Mouse (Mus musculus): ENCODE measurements around the gene Olfr460.
A peak's percentile ranks its signal among the peaks of the same experiment; 100 is the strongest.
"Not testable (repeated sequence)": the region's sequence is repeated elsewhere in the genome, so short reads cannot be mapped to it uniquely, and the experiment has no call there.

Olfr460 gene

GRCm38 (mm10) chr6:40569187-40569586, at the start of gene Olfr460:
TSS of gene Olfr460 (plus strand) at chr6:40569487.
- DNase-seq (ENCODE audit: low spot score in 2 of 2): no peak

GRCm38 (mm10) chr6:40544690-40545089, 24.6 kb upstream of the Olfr460 start:
- no peak for DNase-seq (ENCODE audit: low spot score in 2 of 2)

GRCm38 (mm10) chr6:40554950-40555349, 14.3 kb upstream of the Olfr460 start, which contains the start of gene Olfr461:
TSS of gene Olfr461 (minus strand) at chr6:40555050.
- no peak for DNase-seq (ENCODE audit: low spot score in 2 of 2)

- no peak for DNase-seq (ENCODE audit: low spot score in 2 of 2)
Observed at GRCm38 (mm10) chr6:40573618-40574017, 4.3 kb downstream of the Olfr460 start.

- no peak for DNase-seq (ENCODE audit: low spot score in 2 of 2)
Observed at GRCm38 (mm10) chr6:40576305-40576704, 7.0 kb downstream of the Olfr460 start.

GRCm38 (mm10) chr6:40584336-40584735, 15.0 kb downstream of the Olfr460 start:
- no peak for DNase-seq (ENCODE audit: low spot score in 2 of 2)

- no peak for DNase-seq (ENCODE audit: low spot score in 2 of 2)
Observed at GRCm38 (mm10) chr6:40585645-40586044, 16.4 kb downstream of the Olfr460 start, which contains the start of gene Clec5a. TSS of gene Clec5a (minus strand) at chr6:40585821.

- no peak for DNase-seq (ENCODE audit: low spot score in 2 of 2)
Observed at GRCm38 (mm10) chr6:40588346-40588745, 19.1 kb downstream of the Olfr460 start.

- no peak for DNase-seq (ENCODE audit: low spot score in 2 of 2)
Observed at GRCm38 (mm10) chr6:40594804-40595550, 25.7 kb downstream of the Olfr460 start.

GRCm38 (mm10) chr6:40598546-40598945, 29.3 kb downstream of the Olfr460 start:
- DNase-seq (ENCODE audit: low spot score in 2 of 2): not testable (repeated sequence)

GRCm38 (mm10) chr6:40607431-40607830, 38.1 kb downstream of the Olfr460 start:
- peak; percentile 28 to 48 for DNase-seq (ENCODE audit: low spot score in 2 of 2)

- DNase-seq (ENCODE audit: low spot score in 2 of 2): no peak
Observed at GRCm38 (mm10) chr6:40610244-40610643, 41.0 kb downstream of the Olfr460 start.

- no peak for DNase-seq (ENCODE audit: low spot score in 2 of 2)
Observed at GRCm38 (mm10) chr6:40613260-40613852, 44.1 kb downstream of the Olfr460 start, which contains the start of gene Tas2r138. TSS of gene Tas2r138 (minus strand) at chr6:40613310.

- DNase-seq (ENCODE audit: low spot score in 2 of 2): peak; percentile 44 to 55
Observed at GRCm38 (mm10) chr6:40617965-40618364, 48.7 kb downstream of the Olfr460 start.

Measured in frontal cortex, postnatal 25 days (tissue).